Mouse (Mus musculus): ENCODE data around the gene Marcksl1. TPM values are rescaled to one million over a fixed set of nuclear protein-coding genes. Genes with fewer than 3 reads are reported as not detected.

The Marcksl1 gene
- polyA plus RNA-seq (2015; fragmentation: Nextera tagmentation; extraction: Ambion mirVana) = 506 and 544 TPM in 2 replicates

DNA sequence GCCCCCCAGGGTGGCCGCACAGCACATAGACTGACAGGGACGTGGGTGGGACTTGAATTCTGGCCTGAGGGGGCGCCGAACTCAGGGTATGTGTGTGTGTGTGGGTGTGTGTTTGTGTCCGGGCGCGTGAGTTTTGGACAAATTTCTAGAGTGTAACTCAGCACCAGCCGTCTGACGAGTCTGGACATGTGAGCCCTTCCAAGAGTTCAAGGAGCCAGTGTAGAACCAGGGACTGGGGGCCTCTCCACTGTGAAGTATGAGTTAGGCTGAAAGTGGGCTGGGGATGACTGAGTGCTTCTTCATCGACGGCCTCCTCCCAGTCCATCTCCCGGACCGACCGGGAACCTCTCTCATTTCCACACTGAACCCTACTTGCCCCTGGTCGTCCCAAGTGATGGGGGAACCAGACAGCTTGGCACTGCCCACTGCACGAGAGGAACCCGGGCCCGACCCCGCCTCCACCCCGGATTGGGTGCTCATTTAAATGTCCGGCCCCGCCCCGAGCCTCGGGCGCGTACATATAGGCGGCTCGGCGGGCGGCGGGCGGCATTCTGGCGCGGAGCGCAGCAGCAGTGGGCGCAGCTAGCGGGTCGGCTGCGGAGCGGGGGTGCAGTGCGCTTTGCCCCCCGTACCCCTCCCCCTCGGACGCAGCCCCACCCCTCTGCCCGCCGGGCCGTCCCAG, at the start of gene Marcksl1:
Marcksl1 (plus strand) TSS at position 496 of the 682 bp plus-strand sequence.
- peak; percentile 92 for ATAC-seq (ENCODE audit: low read depth)
- H3K4me3 ChIP-seq (ENCODE audit: low read length) = peak within 1 kb of the TSS; percentile 96
- no peaks in the 10 kb centered on the region for H3K27me3 ChIP-seq (ENCODE audit: control insufficient read depth, insufficient read depth, low read depth, low read length)
- H3K9me3 ChIP-seq (ENCODE audit: control insufficient read depth, low read length) = no peaks in the 10 kb centered on the region
- peaks cover 7% of the 10 kb centered on the region for H3K36me3 ChIP-seq (ENCODE audit: control insufficient read depth, insufficient read depth, low read length)
- peak within 1 kb of the TSS; percentile 94 for H3K27ac ChIP-seq (ENCODE audit: low read length)
- H3K9ac ChIP-seq (ENCODE audit: low read length) = peak within 1 kb of the TSS; percentile 99
- H3K4me2 ChIP-seq (ENCODE audit: low read depth, low read length) = peak within 1 kb of the TSS; percentile 77
- peaks cover 32% of the 10 kb centered on the region for H3K4me1 ChIP-seq (replicated peaks; ENCODE audit: control insufficient read depth, insufficient read depth, low read length)
- WGBS = 5% methylated on average over 38 of the region's 47 CpGs

DNA sequence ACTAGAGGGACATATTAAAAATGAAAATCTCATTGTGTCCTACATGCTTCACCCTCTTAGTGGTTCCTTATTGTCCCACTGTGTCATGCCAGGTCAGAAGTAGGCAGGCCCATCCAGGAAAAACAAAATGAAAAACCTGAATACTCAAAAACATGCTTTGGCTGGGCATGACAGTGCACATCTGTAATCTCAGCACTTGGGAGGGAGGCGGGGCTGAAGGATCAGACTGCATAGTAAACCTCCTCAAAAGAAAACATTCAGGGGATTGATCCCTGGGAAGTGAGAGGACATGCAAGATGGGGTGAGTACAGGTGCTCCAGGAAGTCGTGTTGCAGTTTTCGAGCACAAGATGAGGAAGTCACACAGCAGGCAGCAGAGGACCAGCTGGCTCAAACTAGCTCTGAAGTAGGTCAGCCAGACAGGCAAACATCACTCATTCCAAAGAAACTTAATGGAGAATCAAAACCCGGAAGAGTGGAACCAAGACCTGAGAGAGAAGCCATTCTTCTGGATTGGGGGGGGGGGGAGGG, 49.0 kb upstream of the Marcksl1 start:
- H3K9me3 ChIP-seq (ENCODE audit: control insufficient read depth, low read length) = no peaks in the 10 kb centered on the region
- H3K4me3 ChIP-seq (ENCODE audit: low read length) = no peak overlapping the region
- no peak overlapping the region for H3K9ac ChIP-seq (ENCODE audit: low read length)
- no peak for ATAC-seq (ENCODE audit: low read depth)
- H3K4me2 ChIP-seq (ENCODE audit: low read depth, low read length) = no peak overlapping the region
- no peaks in the 10 kb centered on the region for H3K27me3 ChIP-seq (ENCODE audit: control insufficient read depth, insufficient read depth, low read depth, low read length)
- WGBS = 80% methylated on average over 4 of the region's 4 CpGs
- peaks cover 29% of the 10 kb centered on the region for H3K36me3 ChIP-seq (ENCODE audit: control insufficient read depth, insufficient read depth, low read length)
- H3K4me1 ChIP-seq (replicated peaks; ENCODE audit: control insufficient read depth, insufficient read depth, low read length) = peaks cover 8% of the 10 kb centered on the region
- no peak overlapping the region for H3K27ac ChIP-seq (ENCODE audit: low read length)

DNA sequence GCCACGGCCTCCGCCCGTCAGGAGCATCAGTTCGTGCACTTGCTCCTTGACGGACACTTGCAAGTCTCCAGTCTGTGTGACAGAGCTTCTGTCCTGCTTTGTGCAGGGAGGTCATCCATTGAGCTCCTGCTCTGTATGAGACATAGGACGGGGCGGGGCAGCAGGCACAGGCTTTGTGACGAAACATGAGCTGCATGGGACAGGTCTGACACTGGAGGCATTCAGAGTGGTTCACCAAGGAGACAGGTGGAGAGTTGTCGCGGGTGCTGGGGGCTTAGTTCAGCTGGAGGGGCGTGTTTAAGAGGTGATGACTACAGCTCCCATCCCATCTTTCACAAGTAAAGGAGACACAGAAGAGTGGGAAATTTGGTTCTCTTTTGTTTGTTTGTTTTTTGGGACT, 37.3 kb upstream of the Marcksl1 start:
- no peaks in the 10 kb centered on the region for H3K27me3 ChIP-seq (ENCODE audit: control insufficient read depth, insufficient read depth, low read depth, low read length)
- WGBS = 86% methylated on average over 11 of the region's 11 CpGs
- H3K4me2 ChIP-seq (ENCODE audit: low read depth, low read length) = no peak overlapping the region
- no peak overlapping the region for H3K4me3 ChIP-seq (ENCODE audit: low read length)
- H3K9me3 ChIP-seq (ENCODE audit: control insufficient read depth, low read length) = no peaks in the 10 kb centered on the region
- H3K9ac ChIP-seq (ENCODE audit: low read length) = no peak overlapping the region
- no peaks in the 10 kb centered on the region for H3K4me1 ChIP-seq (replicated peaks; ENCODE audit: control insufficient read depth, insufficient read depth, low read length)
- H3K27ac ChIP-seq (ENCODE audit: low read length) = no peak overlapping the region
- peaks cover 42% of the 10 kb centered on the region for H3K36me3 ChIP-seq (ENCODE audit: control insufficient read depth, insufficient read depth, low read length)
- ATAC-seq (ENCODE audit: low read depth) = no peak

DNA sequence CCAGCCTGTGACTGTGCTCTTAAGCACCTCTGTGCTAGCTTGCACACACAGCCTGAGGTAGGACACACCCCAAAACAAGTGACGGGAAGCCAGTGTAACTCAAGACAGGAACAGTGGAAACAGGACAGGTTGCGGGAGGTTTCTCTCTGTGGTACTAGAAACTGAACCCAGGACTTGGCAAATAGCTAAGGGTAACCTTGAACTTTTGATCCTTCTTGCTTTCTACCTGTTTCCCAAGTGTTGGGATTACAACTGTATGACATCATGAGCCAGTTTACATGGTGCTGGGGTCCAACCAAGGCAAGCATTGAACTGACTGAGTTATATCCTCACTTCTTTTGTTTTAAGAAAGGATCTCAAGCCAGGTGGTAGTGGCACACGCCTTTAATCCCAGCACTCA, 33.5 kb upstream of the Marcksl1 start:
- H3K9ac ChIP-seq (ENCODE audit: low read length) = no peak overlapping the region
- no peak overlapping the region for H3K27ac ChIP-seq (ENCODE audit: low read length)
- no peak overlapping the region for H3K4me2 ChIP-seq (ENCODE audit: low read depth, low read length)
- no peaks in the 10 kb centered on the region for H3K27me3 ChIP-seq (ENCODE audit: control insufficient read depth, insufficient read depth, low read depth, low read length)
- no peak overlapping the region for H3K4me3 ChIP-seq (ENCODE audit: low read length)
- ATAC-seq (ENCODE audit: low read depth) = no peak
- no peaks in the 10 kb centered on the region for H3K9me3 ChIP-seq (ENCODE audit: control insufficient read depth, low read length)
- H3K36me3 ChIP-seq (ENCODE audit: control insufficient read depth, insufficient read depth, low read length) = peaks cover 20% of the 10 kb centered on the region
- 89% methylated on average over 3 of the region's 3 CpGs for WGBS
- H3K4me1 ChIP-seq (replicated peaks; ENCODE audit: control insufficient read depth, insufficient read depth, low read length) = no peaks in the 10 kb centered on the region

DNA sequence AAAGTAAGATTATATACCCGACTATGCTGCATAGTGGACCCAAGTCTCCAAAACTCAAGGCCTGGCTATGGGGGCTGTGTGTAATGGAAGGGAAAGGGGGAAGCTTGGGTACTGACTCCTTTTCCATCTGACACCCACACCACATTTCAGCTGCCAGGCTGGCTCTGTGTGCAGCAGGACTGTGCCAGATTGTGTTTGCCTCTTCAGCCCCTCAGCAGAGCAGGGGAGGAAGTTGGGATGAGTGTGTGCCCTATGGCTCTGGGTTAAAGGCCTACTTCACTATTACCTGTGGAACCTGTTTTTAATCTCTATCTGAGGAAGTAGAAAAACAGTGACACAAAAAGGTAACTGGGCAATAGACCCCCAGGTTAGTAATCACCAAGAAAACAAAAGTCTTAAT, 32.3 kb upstream of the Marcksl1 start:
- Histone ChIP-seq H3K27me3 (ENCODE audit: control insufficient read depth, insufficient read depth, low read depth, low read length) (no peaks in the 10 kb centered on the region), H3K27ac (ENCODE audit: low read length) (no peak overlapping the region), H3K9ac (ENCODE audit: low read length) (no peak overlapping the region), H3K4me1 (replicated peaks; ENCODE audit: control insufficient read depth, insufficient read depth, low read length) (no peaks in the 10 kb centered on the region), H3K9me3 (ENCODE audit: control insufficient read depth, low read length) (no peaks in the 10 kb centered on the region), H3K36me3 (ENCODE audit: control insufficient read depth, insufficient read depth, low read length) (peaks cover 17% of the 10 kb centered on the region), H3K4me3 (ENCODE audit: low read length) (no peak overlapping the region), H3K4me2 (ENCODE audit: low read depth, low read length) (no peak overlapping the region)
- no peak for ATAC-seq (ENCODE audit: low read depth)
- WGBS = 93% methylated on average over 1 of the region's 1 CpGs

DNA sequence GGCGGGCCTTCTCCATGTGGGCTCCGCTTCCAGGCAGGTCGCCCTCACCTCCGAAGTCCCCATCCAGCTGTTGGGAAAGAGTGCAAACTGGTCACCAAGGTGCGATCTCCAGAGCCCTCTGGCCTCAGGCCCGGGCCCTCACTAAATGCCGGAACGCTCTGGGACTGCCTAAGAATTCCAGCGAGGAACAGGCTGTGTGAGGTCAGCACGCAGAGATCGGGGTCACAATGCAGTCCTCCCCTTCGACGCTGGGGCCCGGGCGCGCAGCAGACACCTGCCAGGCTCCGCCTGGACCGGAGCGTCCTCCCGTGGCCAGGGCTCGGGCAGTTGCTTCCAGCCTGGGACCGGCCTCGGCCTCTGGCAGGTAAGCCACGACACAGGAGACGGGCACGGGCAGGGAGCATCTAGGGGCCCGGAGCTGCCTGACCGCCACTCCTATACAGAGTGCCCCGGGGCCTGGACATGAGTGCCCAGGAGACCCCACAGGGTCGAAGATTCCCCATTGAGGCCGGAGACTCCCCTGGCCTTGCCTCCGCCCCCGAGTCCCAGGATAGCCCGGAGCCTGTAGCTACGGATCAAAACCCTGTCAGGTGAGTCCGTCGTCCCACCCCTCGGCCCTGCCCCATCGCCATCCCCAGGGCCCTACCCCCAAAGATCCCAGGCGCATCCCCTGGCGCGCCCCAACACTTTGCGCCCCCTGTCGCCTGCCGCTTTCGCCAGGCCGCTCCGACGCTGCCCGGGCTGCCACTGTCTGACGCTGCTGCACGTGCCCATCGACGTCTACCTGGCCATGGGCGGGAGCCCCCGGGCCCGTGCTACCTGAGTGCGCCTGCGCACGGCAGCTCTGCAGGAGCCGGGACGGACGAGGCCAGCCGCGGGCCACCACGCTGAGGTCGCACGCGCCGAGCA, 22.2 kb upstream of the Marcksl1 start, which contains the start of the genes Tssk3 and Fam229a:
Tssk3 (minus strand) TSS at position 51 of the 909 bp plus-strand sequence.
Fam229a (plus strand) TSS at position 219 of the 909 bp plus-strand sequence.
- H3K9ac ChIP-seq (ENCODE audit: low read length) = peak within 1 kb of the TSS; percentile 39
- peak within 1 kb of the TSS; percentile 66 for H3K4me2 ChIP-seq (ENCODE audit: low read depth, low read length)
- 7% methylated on average over 70 of the region's 70 CpGs for WGBS
- peaks cover 13% of the 10 kb centered on the region for H3K27me3 ChIP-seq (ENCODE audit: control insufficient read depth, insufficient read depth, low read depth, low read length)
- peaks cover 10% of the 10 kb centered on the region; the same call in 1 of the 2 replicates for H3K36me3 ChIP-seq (ENCODE audit: control insufficient read depth, insufficient read depth, low read length)
- peaks cover 14% of the 10 kb centered on the region for H3K4me1 ChIP-seq (replicated peaks; ENCODE audit: control insufficient read depth, insufficient read depth, low read length)
- no peaks in the 10 kb centered on the region for H3K9me3 ChIP-seq (ENCODE audit: control insufficient read depth, low read length)
- H3K27ac ChIP-seq (ENCODE audit: low read length) = no peak within 1 kb of the TSS
- ATAC-seq (ENCODE audit: low read depth) = peak; percentile 61
- peak within 1 kb of the TSS; percentile 43 for H3K4me3 ChIP-seq (ENCODE audit: low read length)

DNA sequence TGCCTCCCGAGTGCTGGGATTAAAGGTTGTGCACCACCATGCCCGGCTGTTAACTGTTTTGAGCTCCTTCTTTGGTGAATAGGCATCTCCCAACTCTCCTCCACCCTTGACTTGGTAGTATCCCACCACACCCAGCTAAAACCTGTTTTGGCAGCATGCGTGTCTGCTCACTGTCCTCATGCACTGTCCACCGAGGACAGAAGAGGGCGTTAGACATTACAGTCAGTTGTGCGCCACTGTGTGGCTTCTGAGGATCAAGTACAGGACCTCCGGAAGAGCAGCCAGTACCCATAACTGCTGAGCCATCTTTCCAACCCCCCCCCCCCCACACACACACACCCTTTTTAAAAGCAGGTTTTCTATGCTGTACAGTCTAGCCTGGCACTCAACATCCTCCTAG, 18.7 kb upstream of the Marcksl1 start:
- no peak overlapping the region for H3K27ac ChIP-seq (ENCODE audit: low read length)
- H3K9ac ChIP-seq (ENCODE audit: low read length) = no peak overlapping the region
- H3K9me3 ChIP-seq (ENCODE audit: control insufficient read depth, low read length) = no peaks in the 10 kb centered on the region
- no peaks in the 10 kb centered on the region for H3K36me3 ChIP-seq (ENCODE audit: control insufficient read depth, insufficient read depth, low read length)
- peaks cover 24% of the 10 kb centered on the region for H3K4me1 ChIP-seq (replicated peaks; ENCODE audit: control insufficient read depth, insufficient read depth, low read length)
- 70% methylated on average over 7 of the region's 7 CpGs for WGBS
- ATAC-seq (ENCODE audit: low read depth) = no peak
- no peak overlapping the region for H3K4me2 ChIP-seq (ENCODE audit: low read depth, low read length)
- H3K4me3 ChIP-seq (ENCODE audit: low read length) = no peak overlapping the region
- peaks cover 13% of the 10 kb centered on the region for H3K27me3 ChIP-seq (ENCODE audit: control insufficient read depth, insufficient read depth, low read depth, low read length)

DNA sequence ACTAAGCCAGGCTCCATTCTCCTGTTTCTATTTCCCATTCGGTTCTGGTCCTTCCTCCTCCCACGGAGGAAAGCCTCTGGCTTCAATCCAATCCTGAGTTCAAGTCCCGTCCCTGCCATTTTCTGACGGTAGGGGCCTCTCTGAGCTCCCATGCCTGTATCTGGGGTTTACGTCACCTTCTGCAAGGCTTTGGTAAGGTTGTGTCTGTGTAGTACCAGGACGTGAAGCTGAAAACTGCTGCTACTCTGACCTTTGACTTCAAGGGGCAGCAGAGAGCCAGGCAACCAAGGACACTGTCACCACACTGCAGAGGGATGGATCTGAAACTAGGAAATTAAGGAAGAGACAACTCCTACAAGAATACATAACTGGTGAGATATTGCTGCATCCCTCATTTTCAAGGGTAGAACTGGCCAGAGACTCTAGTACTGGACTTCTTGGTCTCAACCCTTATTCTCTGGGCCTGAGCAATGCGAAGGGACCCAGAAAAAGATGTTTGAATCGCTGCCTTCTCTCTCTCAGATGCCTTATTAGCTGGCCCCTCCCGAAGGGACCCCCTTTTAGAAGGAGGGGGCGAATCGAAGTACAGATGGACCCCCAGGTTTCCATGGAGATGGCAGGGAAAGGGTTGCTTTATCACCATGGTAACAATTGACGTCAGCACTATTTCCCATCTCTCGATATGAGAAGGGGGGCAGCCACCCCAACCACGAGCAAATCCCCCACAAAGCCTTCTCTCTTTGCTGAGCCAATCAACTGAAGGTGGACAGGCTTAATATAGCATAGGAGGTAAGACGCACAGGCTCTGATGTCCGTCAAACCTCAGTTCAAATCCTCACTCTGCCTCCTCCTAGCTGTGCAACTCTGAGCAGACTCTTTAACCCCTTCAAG, 17.5 kb upstream of the Marcksl1 start:
- H3K4me2 ChIP-seq (ENCODE audit: low read depth, low read length) = peak overlapping the region; percentile 14; the same call in 1 of the 2 replicates
- no peak for ATAC-seq (ENCODE audit: low read depth)

More for the DNA sequence above, 17.5 kb upstream of the Marcksl1 start:
- H3K4me3 ChIP-seq (ENCODE audit: low read length) = no peak overlapping the region
- no peaks in the 10 kb centered on the region for H3K36me3 ChIP-seq (ENCODE audit: control insufficient read depth, insufficient read depth, low read length)
- H3K9me3 ChIP-seq (ENCODE audit: control insufficient read depth, low read length) = no peaks in the 10 kb centered on the region
- H3K27me3 ChIP-seq (ENCODE audit: control insufficient read depth, insufficient read depth, low read depth, low read length) = peaks cover 10% of the 10 kb centered on the region
- H3K27ac ChIP-seq (ENCODE audit: low read length) = peak overlapping the region; percentile 77
- WGBS = 31% methylated on average over 16 of the region's 16 CpGs
- H3K9ac ChIP-seq (ENCODE audit: low read length) = no peak overlapping the region
- H3K4me1 ChIP-seq (replicated peaks; ENCODE audit: control insufficient read depth, insufficient read depth, low read length) = peaks cover 27% of the 10 kb centered on the region
